ENCODE assay signal across 23 mouse cellular contexts in genomic region chr9:58648406-58649264, GRCm38 (mm10).
A peak's percentile ranks its signal among the peaks of the same experiment; 100 is the strongest.
DNase-seq lines count a peak whose midpoint lies in the region; ATAC-seq and TF ChIP-seq lines count a peak whose summit lies in the region.
"Had no signal": no experiment of that assay in that cellular context is flagged by ENCODE, and none has a peak within 500 bp of the region (broad histone marks: within the 10 kb centered on the region; RNA-seq: fewer than 3 reads in every experiment).

No protein-coding gene starts in this region.

- H3K4me2 ChIP-seq in liver, embryonic 15.5 days, result no peak overlapping the region
- H3K4me2 ChIP-seq: embryonic facial prominence, embryonic 12.5 days; heart, embryonic 15.5 days; kidney, embryonic 15.5 days; limb, embryonic 15.5 days; midbrain, embryonic 15.5 days had no signal

- 0 out of 2 replicates have a peak, but pooled peaks have one; percentile 22 for ATAC-seq in erythroblast, adult 5-6 weeks (replicated peaks; ENCODE audit: low FRiP score, poor library complexity, severe bottlenecking)
- peak; percentile 78 for ATAC-seq in liver, embryonic 15.5 days (ENCODE audit: insufficient read depth)
- no peak for ATAC-seq in activated CD4-positive, CD25-positive, alpha-beta regulatory T cell, adult 4 months
- ATAC-seq: forebrain, embryonic 16.5 days; hindbrain, postnatal 0 days; intestine, postnatal 0 days; midbrain, embryonic 15.5 days had no signal

- H3K9me3 ChIP-seq in ES-E14 (ENCODE audit: control insufficient read depth, insufficient read depth, low read depth, low read length), result no peaks in the 10 kb centered on the region
- H3K9me3 ChIP-seq in liver, embryonic 15.5 days (replicated peaks), result no peaks in the 10 kb centered on the region
- H3K9me3 ChIP-seq: embryonic facial prominence, embryonic 12.5 days; heart, embryonic 15.5 days; kidney, embryonic 15.5 days; limb, embryonic 15.5 days; megakaryocyte, embryonic 14.5 days; midbrain, embryonic 15.5 days had no signal

- DNase-seq in cerebellum, adult 9-11 months, result peak; percentile 32
- no peak for DNase-seq in cerebellum, postnatal 4 days (ENCODE audit: low spot score in 2 of 2)
- DNase-seq in ES-E14 (ENCODE audit: low read depth, low spot score), result no peak
- no peak for DNase-seq in right cerebral cortex, postnatal 14 days
- DNase-seq in left cerebral cortex, adult 8-10 months (ENCODE audit: low spot score in 2 of 2), result no peak
- DNase-seq: adrenal gland, postnatal 10 days; heart, adult 2 months; kidney, postnatal 4 days; layer of hippocampus, adult 9-11 months; lung, postnatal 10 days had no signal

- H3K36me3 ChIP-seq in ES-E14 (ENCODE audit: control insufficient read depth, insufficient read depth, low read length, poor library complexity, severe bottlenecking), result peaks cover 4% of the 10 kb centered on the region
- H3K36me3 ChIP-seq in liver, embryonic 15.5 days (replicated peaks), result peaks cover 93% of the 10 kb centered on the region

- WGBS in liver, embryonic 15.5 days (ENCODE audit: insufficient replicate concordance), result 75% methylated on average over 6 of the region's 6 CpGs

- peaks cover 3 to 10% of the 10 kb centered on the region in 2 experiments; a peak in 3 of 4 replicates for H3K4me1 ChIP-seq in ES-E14 (ENCODE audit: control insufficient read depth in 2 of 2, insufficient read depth in 2 of 2, low read length in 2 of 2, poor library complexity in 1 of 2)
- peaks cover 30% of the 10 kb centered on the region for H3K4me1 ChIP-seq in liver, embryonic 15.5 days (replicated peaks)
- H3K4me1 ChIP-seq: embryonic facial prominence, embryonic 12.5 days; limb, embryonic 15.5 days; midbrain, embryonic 15.5 days had no signal

- H3K4me3 ChIP-seq in ES-E14 (ENCODE audit: insufficient read depth in 1 of 2, low read depth in 1 of 2, low read length in 2 of 2, poor library complexity in 1 of 2, severe bottlenecking in 1 of 2), result no peak overlapping the region
- no peak overlapping the region for H3K4me3 ChIP-seq in liver, embryonic 15.5 days (replicated peaks)
- H3K4me3 ChIP-seq: embryonic facial prominence, embryonic 12.5 days; heart, adult 2 months; heart, embryonic 15.5 days; kidney, embryonic 15.5 days; limb, embryonic 15.5 days; megakaryocyte, embryonic 14.5 days; midbrain, embryonic 15.5 days; myocyte had no signal

- in situ Hi-C loops in ES-E14 (cut with MboI; ENCODE audit: low sequenced_read_pairs in 2 of 2, unreplicated experiment in 2 of 2), result no loop called here

- H3K27me3 ChIP-seq in liver, embryonic 15.5 days, result no peaks in the 10 kb centered on the region
- H3K27me3 ChIP-seq: embryonic facial prominence, embryonic 12.5 days; heart, embryonic 15.5 days; kidney, embryonic 15.5 days; limb, embryonic 15.5 days; megakaryocyte, embryonic 14.5 days; midbrain, embryonic 15.5 days had no signal

- H3K9ac ChIP-seq in ES-E14 (ENCODE audit: insufficient read depth, low read depth, low read length, poor library complexity, severe bottlenecking), result no peak overlapping the region
- H3K9ac ChIP-seq in liver, embryonic 15.5 days, result no peak overlapping the region
- H3K9ac ChIP-seq: embryonic facial prominence, embryonic 12.5 days; heart, embryonic 15.5 days; kidney, embryonic 15.5 days; limb, embryonic 15.5 days; midbrain, embryonic 15.5 days had no signal

- H3K27ac ChIP-seq in ES-E14 (ENCODE audit: insufficient read depth, low read depth, low read length, poor library complexity, severe bottlenecking), result peak overlapping the region; percentile 57
- H3K27ac ChIP-seq in liver, embryonic 15.5 days (replicated peaks), result peak overlapping the region; percentile 55
- H3K27ac ChIP-seq: embryonic facial prominence, embryonic 12.5 days; heart, adult 2 months; heart, embryonic 15.5 days; hindbrain, postnatal 0 days; kidney, embryonic 15.5 days; limb, embryonic 15.5 days; midbrain, embryonic 15.5 days had no signal

TF ChIP-seq in ES-E14, 5 proteins besides CTCF, POLR2A, EP300 and RAD21:
- TF ChIP-seq ZC3H11A (IDR thresholded peaks at IDR 0.05; ENCODE audit: borderline replicate concordance, low read depth, low read length) (no peak), ZNF384 (IDR thresholded peaks at IDR 0.05; ENCODE audit: low read depth, low read length) (no peak), MAFK (IDR thresholded peaks at IDR 0.05; ENCODE audit: insufficient read depth, low read depth, low read length) (no peak), CHD2 (IDR thresholded peaks at IDR 0.05; ENCODE audit: low read depth, low read length) (no peak), HCFC1 (IDR thresholded peaks at IDR 0.05; ENCODE audit: borderline replicate concordance, insufficient read depth, low read length) (no peak)
TF ChIP-seq in ES-E14: peak in this region for 0.
